Mouse (Mus musculus) kidney, postnatal 0 days (tissue): ENCODE data around the gene Aldh1a2. TPM values are rescaled to one million over a fixed set of nuclear protein-coding genes. Genes with fewer than 3 reads are reported as not detected.
A peak's percentile ranks its signal among the peaks of the same experiment; 100 is the strongest.

Experiments
- ATAC-seq: fragments of 200-750 bp; cut with Nextera tagmentation; replicated peaks from 2 replicates; pipeline ENCODE4 v1.8.0; 2017; ENCODE audit warnings: low read depth, moderate number of reproducible peaks, moderate TSS enrichment, moderate library complexity; ENCODE audit not compliant: low FRiP score
- DNase-seq: peaks from one replicate; pipeline ENCODE4 v3.0.0-alpha.2; 2016; ENCODE audit warnings: low spot score
- H3K27ac ChIP-seq: fragments of 300-500 bp; sonication (generic); 2 replicates; pipeline ENCODE4 v1.5.1; 2014; ENCODE audit warnings: mild to moderate bottlenecking
- H3K27me3 ChIP-seq: fragments of 300-500 bp; sonication (generic); 2 replicates; pipeline ENCODE4 v1.6.1; 2014; ENCODE audit warnings: low read length, mixed read lengths; ENCODE audit not compliant: insufficient read depth
- H3K36me3 ChIP-seq: fragments of 300-500 bp; sonication (generic); 2 replicates; pipeline ENCODE4 v1.6.1; 2014; ENCODE audit warnings: low read length, mixed read lengths; ENCODE audit not compliant: insufficient read depth
- H3K4me1 ChIP-seq: fragments of 300-500 bp; sonication (generic); replicated peaks from 2 replicates; pipeline ENCODE4 v1.6.1; 2014; ENCODE audit warnings: antibody characterized with exemption, low read length, mixed read lengths; ENCODE audit not compliant: insufficient read depth
- H3K4me2 ChIP-seq: fragments of 300-500 bp; sonication (generic); 2 replicates; pipeline ENCODE4 v1.6.1; 2014; ENCODE audit warnings: mild to moderate bottlenecking, low read length, moderate library complexity, mixed read lengths
- H3K4me3 ChIP-seq: fragments of 300-500 bp; sonication (generic); replicated peaks from 2 replicates; pipeline ENCODE4 v1.5.1; 2014; ENCODE audit warnings: low read depth, low read length
- H3K9ac ChIP-seq: fragments of 300-500 bp; sonication (generic); 2 replicates; pipeline ENCODE4 v1.6.1; 2014; ENCODE audit warnings: low read depth, low read length
- H3K9me3 ChIP-seq: fragments of 300-500 bp; sonication (generic); replicated peaks from 2 replicates; pipeline ENCODE4 v1.6.1; 2016; ENCODE audit warnings: low read length, inconsistent platforms, mixed read lengths
- CTCF ChIP-seq: IDR thresholded peaks from 2 replicates; pipeline ENCODE4 v1.5.1; 2016; ENCODE audit warnings: antibody characterized with exemption, low read depth, mild to moderate bottlenecking, moderate library complexity
- WGBS: fragments of 180-500 bp; shearing (Covaris S2); extraction: QIAGEN DNeasy Blood & Tissue Kit; methylation state at CpG from one replicate; pipeline ENCODE4 v1.1.7; 2014; 5-methylcytosine and 5-hydroxymethylcytosine counted together
- polyA plus RNA-seq: library from polyadenylated mRNA; unstranded; fragments of >200 nt; fragmentation: Nextera tagmentation; extraction: Ambion mirVana; gene quantifications from 2 replicates; pipeline ENCODE4 v1.2.1, GENCODE M21; 2015

Gene Aldh1a2
- polyA plus RNA-seq: 177 and 178 TPM in 2 replicates

DNA sequence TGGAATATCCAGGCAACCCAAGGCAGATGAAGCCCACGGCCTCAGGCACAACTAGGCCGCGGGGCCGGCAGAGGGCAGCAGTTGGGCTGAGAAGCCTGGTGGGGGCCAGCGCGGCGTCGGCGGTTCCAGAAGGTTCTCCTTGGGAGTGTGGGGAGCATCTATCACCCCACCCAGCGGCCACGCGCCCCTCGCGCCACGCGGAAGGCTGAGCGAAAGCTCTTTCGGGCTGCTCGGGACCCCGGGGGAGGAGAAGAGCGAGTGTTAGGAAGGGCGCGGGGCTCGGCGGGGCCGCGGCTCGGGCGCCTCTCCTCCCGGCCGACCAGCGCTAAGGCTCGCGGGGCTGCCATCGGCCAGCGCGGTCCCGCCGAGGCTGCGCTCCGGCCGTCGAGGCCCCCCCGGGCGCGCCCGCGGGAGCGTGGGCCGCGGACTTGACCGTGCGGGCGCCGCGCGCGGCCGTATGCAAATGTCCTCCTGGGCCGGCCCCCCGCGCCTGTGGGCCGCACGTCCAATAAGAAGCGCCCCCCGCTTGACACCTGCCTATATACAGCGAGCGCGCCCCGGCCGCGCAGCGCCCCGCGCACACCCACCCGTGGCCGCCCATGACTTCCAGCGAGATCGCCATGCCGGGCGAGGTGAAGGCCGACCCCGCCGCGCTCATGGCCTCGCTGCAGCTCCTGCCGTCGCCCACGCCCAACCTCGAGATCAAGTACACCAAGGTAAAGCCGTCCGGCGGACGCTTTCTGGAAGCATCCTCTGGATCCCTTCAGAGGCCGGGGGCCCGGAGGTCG is at the start of gene Aldh1a2:
TSS of gene Aldh1a2 (plus strand) at position 542 of the 788 bp plus-strand sequence.
- Histone ChIP-seq H3K27me3 (no peaks in the 10 kb centered on the region), H3K27ac (peak within 1 kb of the TSS; percentile 75)
- ATAC-seq: peak; percentile 88

DNA sequence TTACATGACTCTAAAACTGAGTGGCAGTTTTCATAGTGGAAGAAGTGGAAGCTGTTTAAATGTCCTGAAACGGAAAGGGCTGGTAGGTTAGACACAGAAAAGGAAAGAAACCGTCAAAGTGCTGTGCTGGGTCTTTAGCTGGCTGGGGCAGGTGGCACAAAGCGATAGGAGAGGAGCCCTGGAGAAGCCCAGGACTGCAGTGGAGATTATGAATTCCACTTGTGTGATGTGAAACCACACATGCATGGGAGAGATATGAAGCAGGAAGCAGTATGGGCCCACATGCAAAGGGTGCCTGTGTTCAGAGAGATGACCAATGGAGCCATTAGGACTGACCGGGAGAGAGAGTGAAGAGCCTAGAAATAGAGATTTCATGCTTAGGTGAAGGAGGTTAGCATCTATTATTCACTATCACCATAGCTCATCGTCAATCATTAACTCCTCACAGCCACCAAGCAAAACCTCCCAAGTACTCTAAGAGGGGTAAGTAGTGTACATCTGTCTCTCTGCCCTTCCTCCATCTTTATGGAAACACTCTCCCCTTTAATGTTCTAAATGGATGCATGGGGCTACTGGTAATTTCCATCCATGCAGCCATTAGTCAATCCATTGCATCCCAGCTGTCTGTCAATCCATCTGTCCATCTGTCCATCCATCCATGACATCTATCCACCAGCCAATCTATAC is 49.4 kb upstream of the Aldh1a2 start:
- Histone ChIP-seq H3K27me3 (no peaks in the 10 kb centered on the region), H3K27ac (no peak overlapping the region), H3K4me1 (no peaks in the 10 kb centered on the region), H3K36me3 (no peaks in the 10 kb centered on the region), H3K4me3 (no peak overlapping the region), H3K9me3 (no peaks in the 10 kb centered on the region), H3K9ac (no peak overlapping the region), H3K4me2 (no peak overlapping the region)
- WGBS: 94% methylated on average over 5 of the region's 5 CpGs
- DNase-seq (no peak), ATAC-seq (no peak)
- no peak for TF ChIP-seq CTCF

More for the DNA sequence above, at the start of gene Aldh1a2:
- Histone ChIP-seq H3K9ac (peak within 1 kb of the TSS; percentile 73), H3K9me3 (no peaks in the 10 kb centered on the region), H3K36me3 (no peaks in the 10 kb centered on the region), H3K4me2 (peak within 1 kb of the TSS; percentile 75), H3K4me3 (peak within 1 kb of the TSS; percentile 66), H3K4me1 (no peaks in the 10 kb centered on the region; the same call in 1 of the 2 replicates)
- WGBS: 1% methylated on average over 50 of the region's 97 CpGs
- TF ChIP-seq CTCF: peak; percentile 86
- peak; percentile 95 for DNase-seq

DNA sequence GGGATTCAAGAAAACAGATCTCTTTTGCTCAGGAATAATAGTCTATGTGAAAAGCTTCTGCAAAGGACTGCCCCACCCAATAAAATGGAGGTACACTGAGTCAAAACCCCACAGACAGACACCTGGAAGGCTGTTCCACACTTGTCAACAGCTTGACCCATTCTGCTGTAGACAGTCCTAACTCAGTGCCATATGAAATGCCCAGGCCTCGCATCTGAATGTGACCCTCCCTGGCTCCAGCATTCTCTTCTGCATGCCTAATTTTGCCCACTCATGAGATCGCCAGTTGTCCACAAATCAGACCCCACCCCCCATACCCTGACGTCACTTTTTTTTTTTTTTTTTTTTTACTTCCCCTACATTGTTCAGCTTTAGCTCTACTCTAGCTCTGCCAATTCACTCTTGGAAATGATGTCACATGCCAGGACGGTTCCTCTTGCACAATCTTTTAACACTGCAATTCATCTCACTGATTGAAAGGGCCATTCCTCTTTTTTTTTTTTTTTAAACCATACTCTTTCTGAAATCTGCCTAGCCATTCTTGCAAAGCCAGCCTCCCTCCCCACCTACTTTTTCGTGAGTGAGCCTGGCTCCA is 48.6 kb upstream of the Aldh1a2 start:
- Histone ChIP-seq H3K27ac (no peak overlapping the region), H3K9ac (no peak overlapping the region), H3K4me2 (no peak overlapping the region), H3K9me3 (no peaks in the 10 kb centered on the region), H3K4me1 (no peaks in the 10 kb centered on the region), H3K4me3 (no peak overlapping the region), H3K27me3 (no peaks in the 10 kb centered on the region), H3K36me3 (no peaks in the 10 kb centered on the region)
- ATAC-seq (no peak), DNase-seq (no peak)
- WGBS: 71% methylated on average over 5 of the region's 5 CpGs
- no peak for TF ChIP-seq CTCF

DNA sequence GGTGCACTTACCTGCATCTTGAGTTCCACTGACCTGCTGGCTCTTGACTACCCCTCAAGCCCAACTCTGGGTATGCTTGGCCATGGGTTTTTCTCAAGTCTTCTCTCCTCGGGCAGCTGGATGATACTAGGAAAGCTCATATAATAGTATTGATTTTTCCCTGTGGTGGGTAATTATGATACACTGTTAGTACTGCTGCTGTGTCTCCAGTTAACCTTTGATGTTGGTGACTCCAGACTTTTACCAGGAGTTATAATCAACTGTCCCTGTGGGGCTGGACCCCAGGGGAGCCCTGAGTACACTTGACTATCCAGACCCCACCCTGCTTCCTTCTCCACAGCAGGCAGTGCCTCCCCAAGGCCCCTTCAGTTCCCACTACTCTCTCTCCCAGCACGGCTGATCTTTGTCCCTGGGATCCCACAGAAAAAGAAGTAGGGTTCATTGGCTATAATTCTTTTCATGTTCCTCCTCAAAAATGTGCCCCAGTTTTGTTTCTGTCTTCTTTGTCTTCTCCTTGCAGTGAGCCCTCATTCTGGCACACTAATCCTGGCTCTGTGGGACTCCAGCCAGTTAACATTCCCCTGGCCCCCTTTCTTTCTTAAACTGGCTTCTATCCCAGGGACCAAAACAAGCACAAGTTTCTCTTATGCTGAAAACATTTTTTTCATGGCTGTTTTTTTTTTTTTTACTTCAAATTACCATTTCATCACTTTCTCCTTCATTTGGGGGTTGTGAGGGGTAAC is 47.9 kb upstream of the Aldh1a2 start:
- H3K4me1 ChIP-seq: no peaks in the 10 kb centered on the region
- H3K27ac ChIP-seq: no peak overlapping the region
- 55% methylated on average over 2 of the region's 2 CpGs for WGBS
- no peak for DNase-seq
- no peak overlapping the region for H3K4me3 ChIP-seq
- ATAC-seq: no peak
- no peaks in the 10 kb centered on the region for H3K36me3 ChIP-seq
- H3K9me3 ChIP-seq: no peaks in the 10 kb centered on the region
- no peak for TF ChIP-seq CTCF
- no peaks in the 10 kb centered on the region for H3K27me3 ChIP-seq
- H3K9ac ChIP-seq: no peak overlapping the region
- no peak overlapping the region for H3K4me2 ChIP-seq

DNA sequence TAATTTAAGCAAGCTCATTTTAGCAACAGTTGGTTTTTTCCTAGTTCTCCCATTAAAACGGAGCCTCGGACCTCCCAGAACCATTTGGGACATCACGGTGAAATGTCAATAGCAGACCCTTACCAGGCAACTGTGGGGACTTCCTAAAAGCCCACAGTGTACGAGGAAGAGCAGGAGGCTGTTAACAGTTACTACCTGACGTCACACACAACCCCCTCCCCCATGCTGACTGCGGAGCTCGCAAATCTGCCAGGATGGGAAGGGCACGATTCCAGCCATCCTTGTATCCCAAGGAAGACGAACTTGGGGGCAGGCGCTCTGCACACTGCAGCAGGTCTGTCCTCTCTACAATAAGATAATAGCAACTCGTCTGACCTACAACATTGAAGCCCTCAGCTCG is 47.1 kb upstream of the Aldh1a2 start, which contains the start of gene Aqp9:
TSS of gene Aqp9 (minus strand) at position 172 of the 400 bp plus-strand sequence.
- Histone ChIP-seq H3K4me3 (no peak within 1 kb of the TSS), H3K27ac (no peak within 1 kb of the TSS), H3K9me3 (no peaks in the 10 kb centered on the region), H3K27me3 (no peaks in the 10 kb centered on the region), H3K4me1 (no peaks in the 10 kb centered on the region), H3K9ac (no peak within 1 kb of the TSS), H3K4me2 (no peak within 1 kb of the TSS; the same call in 1 of the 2 replicates), H3K36me3 (no peaks in the 10 kb centered on the region)
- ATAC-seq (no peak), DNase-seq (no peak)
- no peak for TF ChIP-seq CTCF
- WGBS: 29% methylated on average over 12 of the region's 12 CpGs

DNA sequence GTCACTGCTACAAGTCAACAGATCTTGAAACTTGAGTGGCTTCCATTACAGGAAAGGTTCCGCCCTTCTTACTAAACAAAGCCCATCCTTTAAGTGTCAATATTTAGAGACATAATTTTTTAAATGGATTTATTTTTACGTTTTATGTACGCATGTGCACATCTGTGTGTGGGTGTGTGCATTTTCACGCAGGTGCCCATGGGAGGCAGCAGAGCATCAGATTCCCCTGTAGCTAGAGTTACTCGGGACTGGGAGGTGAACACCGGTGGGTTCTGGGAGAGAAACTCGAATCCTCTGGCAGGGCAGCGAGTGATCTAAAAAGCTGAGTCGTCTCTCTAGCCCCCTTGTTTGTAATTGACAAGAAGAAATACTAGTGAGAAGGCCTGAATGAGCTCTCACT is 42.1 kb upstream of the Aldh1a2 start:
- H3K4me3 ChIP-seq: no peak overlapping the region
- no peak overlapping the region for H3K27ac ChIP-seq
- H3K9ac ChIP-seq: no peak overlapping the region
- TF ChIP-seq CTCF: no peak; the same call in 1 of the 2 replicates
- WGBS: 36% methylated on average over 9 of the region's 9 CpGs
- peak; percentile 50 for DNase-seq
- H3K36me3 ChIP-seq: no peaks in the 10 kb centered on the region
- no peaks in the 10 kb centered on the region for H3K27me3 ChIP-seq
- no peak overlapping the region for H3K4me2 ChIP-seq
- no peaks in the 10 kb centered on the region for H3K4me1 ChIP-seq
- no peak for ATAC-seq
- no peaks in the 10 kb centered on the region for H3K9me3 ChIP-seq
